Mouse (Mus musculus): ENCODE results near the gene Mthfd1l.
A peak's percentile ranks its signal among the peaks of the same experiment; 100 is the strongest.
"Not testable (repeated sequence)": the region's sequence is repeated elsewhere in the genome, so short reads cannot be mapped to it uniquely, and the experiment has no call there.

Mthfd1l gene

DNA sequence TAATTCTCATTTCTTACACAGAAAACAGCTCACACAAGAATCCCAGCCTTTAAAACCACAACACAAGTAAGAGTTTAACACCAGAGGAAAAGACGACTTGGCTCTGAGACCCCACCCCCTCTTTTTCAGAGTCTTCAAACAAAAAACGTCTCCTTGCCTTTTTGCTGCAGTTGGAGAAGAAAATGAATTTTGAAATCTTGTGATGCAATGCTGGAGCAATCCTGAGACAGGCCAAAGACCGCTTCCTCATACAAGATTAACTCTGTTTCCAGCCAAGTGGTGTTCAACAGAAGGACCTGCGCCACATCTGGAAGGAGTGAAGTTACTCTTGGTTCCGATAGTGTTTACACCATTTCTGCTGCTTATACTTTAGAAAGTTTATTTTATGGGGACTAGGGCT, 182.6 kb downstream of the Mthfd1l start:
- DNase-seq (ENCODE audit: low spot score) = no peak

DNA sequence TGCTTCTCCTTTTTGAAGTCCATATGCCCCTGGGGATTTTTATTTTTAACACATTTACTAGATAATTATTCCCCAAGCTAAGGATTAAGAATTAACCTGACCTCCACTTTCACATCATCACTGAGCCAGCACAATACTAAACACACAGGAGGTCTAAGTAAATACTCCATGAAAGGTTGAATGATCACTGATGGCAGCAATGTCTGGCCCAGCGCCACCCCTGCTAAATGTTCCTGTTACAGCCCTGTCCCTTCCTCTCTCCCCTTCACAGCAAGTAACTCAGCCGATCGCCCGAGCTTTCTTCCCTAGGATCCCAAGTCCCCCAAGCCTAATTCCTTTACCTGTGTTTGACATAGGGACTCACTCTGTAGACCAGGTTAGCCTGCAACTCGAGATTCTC, 185.6 kb downstream of the Mthfd1l start:
- no peak for DNase-seq (ENCODE audit: low spot score)

DNA sequence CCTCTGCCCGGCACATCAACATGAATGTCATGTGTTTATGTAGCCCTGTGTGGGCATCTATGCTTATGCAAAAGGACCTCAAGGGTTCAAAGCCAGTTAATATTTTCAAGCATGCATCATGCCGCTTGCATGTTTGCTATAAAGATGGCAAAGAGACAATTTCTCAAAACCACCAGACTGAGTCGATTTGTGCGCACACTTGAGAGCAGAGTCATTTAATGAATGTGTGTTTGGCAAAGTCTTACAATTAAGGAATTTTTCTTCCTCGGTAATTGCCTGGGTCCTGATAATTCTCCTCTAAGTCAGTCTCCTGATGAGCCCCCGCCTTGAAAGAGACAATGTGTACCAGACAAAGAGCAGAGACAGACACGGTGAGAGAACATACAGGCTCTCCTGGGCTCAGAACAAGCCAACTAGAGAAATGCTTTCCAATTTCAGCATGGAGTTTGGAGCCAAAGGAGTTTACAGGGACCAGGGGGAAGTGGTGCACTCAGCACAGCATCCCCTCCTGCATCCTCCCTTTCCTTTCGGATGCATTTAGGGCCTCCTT, 186.7 kb downstream of the Mthfd1l start:
- DNase-seq (ENCODE audit: low spot score) = no peak

DNA sequence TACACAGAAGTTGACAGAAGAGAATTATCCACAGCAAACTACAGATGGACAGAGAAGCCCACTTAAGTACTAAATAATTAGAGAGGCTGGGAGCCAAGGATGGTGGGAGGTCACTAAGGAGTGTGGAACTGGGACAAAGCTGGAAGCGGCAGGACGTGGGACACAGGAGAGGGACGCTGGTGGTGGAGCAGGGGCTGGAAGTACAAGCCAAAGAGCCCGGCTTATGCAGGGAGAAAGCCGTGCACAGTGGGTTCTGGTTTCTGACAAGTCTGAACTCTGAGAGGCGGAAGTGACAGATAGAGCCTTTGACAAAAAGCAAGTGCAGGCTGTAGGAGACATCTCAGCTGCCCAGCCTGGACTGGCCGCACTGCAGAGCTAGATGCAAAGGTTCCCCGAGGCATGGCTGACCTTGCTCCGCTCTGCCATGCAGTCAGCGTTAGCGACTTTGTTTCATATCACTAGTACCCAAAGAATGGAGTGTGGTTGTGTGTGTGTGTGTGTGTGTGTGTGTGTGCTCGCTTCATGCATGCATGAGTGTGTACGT, 187.4 kb downstream of the Mthfd1l start:
- no peak for DNase-seq (ENCODE audit: low spot score)

- DNase-seq (ENCODE audit: low spot score) = no peak
Observed at GRCm38 (mm10) chr10:4162049-4162448, 189.1 kb downstream of the Mthfd1l start.

DNA sequence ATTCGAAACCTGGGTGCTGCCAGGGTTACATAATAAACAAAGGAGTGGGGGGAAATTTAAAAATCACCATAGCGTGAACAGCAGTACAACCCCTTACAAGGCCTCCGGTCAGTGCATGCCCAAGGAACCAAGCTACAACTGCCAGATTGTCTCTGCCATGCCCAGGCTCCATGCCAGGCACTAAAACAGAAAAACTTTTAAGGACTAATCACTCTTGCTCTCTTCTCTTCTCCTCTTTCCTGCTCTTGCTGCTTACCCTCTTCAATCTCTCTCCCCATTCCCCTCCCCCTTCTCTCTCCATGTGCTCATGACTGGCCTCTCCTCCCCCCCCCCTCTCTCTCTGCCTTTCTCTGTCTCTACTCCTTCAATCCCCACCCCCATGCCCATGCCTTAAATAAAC, 190.1 kb downstream of the Mthfd1l start:
- no peak for DNase-seq (ENCODE audit: low spot score)

- no peak for DNase-seq (ENCODE audit: low spot score)
Observed at GRCm38 (mm10) chr10:4164681-4165080, 191.8 kb downstream of the Mthfd1l start.

DNA sequence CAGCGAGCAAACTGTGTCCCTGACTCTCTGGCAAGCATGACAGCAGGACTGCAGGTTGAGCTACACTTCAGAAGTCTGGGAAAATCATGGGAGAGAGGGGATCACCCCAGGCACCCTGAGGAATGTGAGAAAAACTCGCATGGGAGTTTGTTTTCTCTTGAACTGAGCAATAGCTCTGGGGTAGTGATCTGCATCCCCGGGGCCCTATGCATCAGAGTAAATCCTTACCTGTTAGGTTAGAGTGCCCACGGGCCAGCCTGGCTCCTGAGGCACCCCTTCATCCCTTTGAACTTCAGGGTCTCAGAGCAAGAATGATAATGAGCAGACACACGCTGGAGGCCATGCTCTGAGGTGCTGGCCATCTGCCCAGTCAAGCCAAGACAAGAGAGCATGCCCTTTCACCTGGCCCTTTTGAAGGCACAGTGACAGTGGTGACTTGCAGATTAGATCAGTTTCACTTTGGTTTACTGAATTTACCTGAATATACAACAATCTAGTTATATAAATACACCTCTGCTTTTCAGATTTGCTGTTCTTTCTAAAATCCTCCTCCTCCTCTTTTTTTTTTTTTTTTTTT, 195.4 kb downstream of the Mthfd1l start:
- DNase-seq (ENCODE audit: low spot score) = no peak

GRCm38 (mm10) chr10:4174229-4174628, 201.3 kb downstream of the Mthfd1l start:
- no peak for DNase-seq (ENCODE audit: low spot score)

DNA sequence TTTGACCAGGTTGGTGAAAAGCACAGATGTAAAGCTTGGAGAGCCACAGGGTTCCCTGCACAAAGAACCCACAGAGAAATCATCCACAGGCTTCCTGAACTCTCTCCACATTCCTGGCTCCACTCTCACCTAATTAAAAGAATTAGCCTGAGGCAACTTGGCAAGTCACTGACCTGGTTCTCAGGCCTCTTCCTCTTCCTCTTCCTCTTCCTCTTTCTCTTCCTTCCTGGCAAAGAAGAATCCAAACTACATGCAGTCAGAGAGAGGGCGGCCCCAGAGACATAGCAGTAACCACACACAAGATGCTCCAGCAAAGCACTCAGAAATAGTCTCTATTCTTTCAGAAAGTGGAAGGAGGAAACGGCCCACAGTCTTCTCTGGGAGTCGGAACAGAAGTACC, 201.8 kb downstream of the Mthfd1l start:
- DNase-seq (ENCODE audit: low spot score) = no peak

- DNase-seq (ENCODE audit: low spot score) = no peak
Observed at GRCm38 (mm10) chr10:4177285-4177684, 204.4 kb downstream of the Mthfd1l start.

GRCm38 (mm10) chr10:4179049-4179790, 206.3 kb downstream of the Mthfd1l start:
- DNase-seq (ENCODE audit: low spot score) = no peak

- no peak for DNase-seq (ENCODE audit: low spot score)
Observed at GRCm38 (mm10) chr10:4181953-4182352, 209.0 kb downstream of the Mthfd1l start.

- DNase-seq (ENCODE audit: low spot score) = no peak
Observed at GRCm38 (mm10) chr10:4182406-4182805, 209.5 kb downstream of the Mthfd1l start.

GRCm38 (mm10) chr10:4188614-4189402, 215.9 kb downstream of the Mthfd1l start:
- peak; percentile 53 for DNase-seq (ENCODE audit: low spot score)

DNA sequence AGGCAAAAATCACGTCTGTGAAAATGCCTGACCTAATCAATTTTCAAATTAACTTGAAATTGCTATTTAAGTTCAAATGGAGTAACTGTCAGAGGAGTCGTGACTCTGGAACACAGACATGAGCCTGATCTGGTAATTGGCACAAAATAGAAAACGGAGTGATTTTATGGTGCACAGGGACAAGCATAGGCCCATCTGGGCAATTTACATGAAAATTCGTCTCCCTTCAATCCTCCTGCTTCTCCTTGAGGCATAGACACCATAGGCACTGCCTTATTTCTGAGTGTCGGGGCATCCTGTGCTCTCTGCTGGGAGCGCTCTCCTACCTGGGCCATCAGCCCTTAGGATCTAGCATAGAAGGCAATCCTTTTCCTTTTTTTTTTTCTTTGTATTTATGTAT, 216.5 kb downstream of the Mthfd1l start:
- DNase-seq (ENCODE audit: low spot score) = no peak

GRCm38 (mm10) chr10:4198978-4199377, 226.1 kb downstream of the Mthfd1l start:
- no peak for DNase-seq (ENCODE audit: low spot score)

- DNase-seq (ENCODE audit: low spot score) = no peak
Observed at GRCm38 (mm10) chr10:4199926-4200325, 227.0 kb downstream of the Mthfd1l start.

DNA sequence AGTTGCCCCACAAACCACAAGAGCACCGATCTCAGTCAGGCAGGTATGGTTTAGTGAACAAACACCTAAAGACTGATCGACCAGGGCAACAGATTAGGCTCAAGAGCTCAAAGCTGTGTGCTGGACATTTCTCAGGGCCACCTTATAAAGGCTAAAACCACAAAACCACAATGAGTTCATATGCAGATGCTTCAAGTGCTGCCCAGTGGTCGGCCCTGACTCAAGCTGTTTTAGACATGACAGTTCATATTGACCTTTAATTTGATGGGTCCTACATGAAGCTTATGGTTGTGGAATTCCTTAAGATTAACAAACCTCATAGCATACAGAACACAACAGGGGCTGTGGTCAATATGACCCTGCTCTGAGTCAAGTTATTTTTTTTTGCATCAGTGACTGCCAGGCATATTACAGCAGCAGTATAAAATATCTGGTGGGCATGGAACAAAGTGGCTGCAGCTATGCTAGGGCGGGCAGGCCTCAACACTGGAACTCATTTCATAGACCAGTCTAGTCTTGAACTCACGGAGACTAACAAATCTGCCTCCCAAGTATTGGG, 227.7 kb downstream of the Mthfd1l start:
- no peak for DNase-seq (ENCODE audit: low spot score)

DNA sequence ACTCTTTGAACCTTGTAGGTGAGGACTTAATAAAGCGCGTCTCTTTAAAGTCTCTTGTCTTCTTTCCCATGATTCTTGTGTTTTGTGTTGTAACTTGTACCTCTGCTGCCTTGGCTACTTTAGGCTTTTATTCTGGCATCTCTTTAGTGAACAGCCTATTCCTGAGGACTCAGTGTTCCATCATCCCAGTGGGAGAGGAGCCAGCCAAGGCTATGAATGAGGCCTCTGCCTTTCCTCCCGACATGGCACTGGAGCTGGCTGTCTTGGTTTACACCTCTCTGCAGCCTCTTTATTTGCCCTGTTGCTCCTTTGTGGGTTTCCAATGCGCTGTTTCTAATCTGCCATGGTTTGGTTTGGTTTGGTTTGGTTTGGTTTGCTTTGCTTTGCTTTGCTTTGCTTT, 228.2 kb downstream of the Mthfd1l start:
- no peak for DNase-seq (ENCODE audit: low spot score)

DNA sequence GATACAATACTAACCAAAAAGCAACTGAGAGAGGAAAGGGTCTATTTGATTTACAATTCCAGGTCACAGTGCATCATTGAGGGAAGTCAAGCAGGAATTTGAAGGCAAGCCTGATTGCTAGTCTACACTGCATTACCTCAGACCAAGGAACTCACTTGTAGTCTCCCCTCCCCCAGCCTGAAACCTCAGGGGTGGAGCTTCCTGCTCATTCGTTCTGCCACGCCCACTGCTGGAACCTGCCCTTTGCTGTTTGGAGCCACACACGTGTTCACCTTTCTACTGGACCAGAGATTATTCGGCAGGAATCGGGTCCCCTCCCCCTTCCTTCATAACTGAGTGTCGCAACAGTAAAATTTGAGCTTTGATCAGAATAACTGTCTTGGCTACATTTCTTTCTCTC, 230.7 kb downstream of the Mthfd1l start:
- not testable (repeated sequence) for DNase-seq (ENCODE audit: low spot score)

GRCm38 (mm10) chr10:4209040-4209439, 236.1 kb downstream of the Mthfd1l start:
- DNase-seq (ENCODE audit: low spot score) = no peak

Data from urinary bladder, postnatal 25 days (tissue).